Mouse (Mus musculus) ES-E14 (cell line): Measurements from ENCODE around the gene Cyth2. TPM values are rescaled to one million over a fixed set of nuclear protein-coding genes. Genes with fewer than 3 reads are reported as not detected.
A peak's percentile ranks its signal among the peaks of the same experiment; 100 is the strongest.

Experiments
- DNase-seq: peaks from one replicate; pipeline ENCODE4 v3.0.0-alpha.2; 2013; ENCODE audit warnings: low read depth, low spot score
- H3K27ac ChIP-seq: 2 replicates; pipeline ENCODE4 v1.5.1; 2012; ENCODE audit warnings: low read depth, mild to moderate bottlenecking, low read length, moderate library complexity, mixed read lengths; ENCODE audit not compliant: poor library complexity, insufficient read depth, severe bottlenecking
- H3K36me3 ChIP-seq: 2 replicates; pipeline ENCODE4 v1.6.1; 2012; ENCODE audit warnings: mild to moderate bottlenecking, low read length, moderate library complexity, mixed read lengths; ENCODE audit not compliant: control insufficient read depth, poor library complexity, insufficient read depth, severe bottlenecking
- H3K4me1 ChIP-seq, 2 experiments: fragments of 150-350 bp in 1 of 2; sonication (generic) in 1 of 2; 2 replicates each; pipeline ENCODE4 v1.6.1; 2012; ENCODE audit warnings: low read length in 2 of 2, mild to moderate bottlenecking in 1 of 2, mixed read lengths in 1 of 2; ENCODE audit not compliant: control insufficient read depth in 2 of 2, insufficient read depth in 2 of 2, poor library complexity in 1 of 2
- H3K4me3 ChIP-seq, 2 experiments: fragments of 150-350 bp in 1 of 2; sonication (generic) in 1 of 2; 2 replicates each; pipeline ENCODE4 v1.5.1; 2012; ENCODE audit warnings: low read length in 2 of 2, low read depth in 1 of 2, mild to moderate bottlenecking in 1 of 2, mixed read lengths in 1 of 2; ENCODE audit not compliant: insufficient read depth in 1 of 2, poor library complexity in 1 of 2, severe bottlenecking in 1 of 2
- H3K9ac ChIP-seq: 2 replicates; pipeline ENCODE4 v1.6.1; 2012; ENCODE audit warnings: low read depth, mild to moderate bottlenecking, low read length, mixed read lengths; ENCODE audit not compliant: poor library complexity, insufficient read depth, severe bottlenecking
- H3K9me3 ChIP-seq: fragments of 150-350 bp; sonication (generic); 2 replicates; pipeline ENCODE4 v1.6.1; 2012; ENCODE audit warnings: low read depth, mild to moderate bottlenecking, low read length; ENCODE audit not compliant: control insufficient read depth, insufficient read depth
- CHD2 ChIP-seq: IDR thresholded peaks from 2 replicates; pipeline ENCODE4 v1.6.1; 2014; ENCODE audit warnings: mild to moderate bottlenecking, low read depth, low read length, inconsistent platforms
- HCFC1 ChIP-seq: IDR thresholded peaks from 2 replicates; pipeline ENCODE4 v1.6.1; 2012; ENCODE audit warnings: low read length, inconsistent platforms, borderline replicate concordance; ENCODE audit not compliant: insufficient read depth
- MAFK ChIP-seq: IDR thresholded peaks from 2 replicates; pipeline ENCODE4 v1.6.1; 2014; ENCODE audit warnings: mild to moderate bottlenecking, low read depth, low read length, inconsistent platforms; ENCODE audit not compliant: insufficient read depth
- ZC3H11A ChIP-seq: IDR thresholded peaks from 2 replicates; pipeline ENCODE4 v1.6.1; 2012; ENCODE audit warnings: low read depth, mild to moderate bottlenecking, inconsistent platforms, low read length, borderline replicate concordance
- ZNF384 ChIP-seq: IDR thresholded peaks from 2 replicates; pipeline ENCODE4 v1.6.1; 2012; ENCODE audit warnings: low read depth, low read length, inconsistent platforms
- in situ Hi-C, 2 experiments: fragments of 600-800 bp; cut with MboI; formaldehyde crosslinking; loops; one replicate each; pipeline ENCODE4 v1.15.1; 2025; ENCODE audit warnings: low sequenced_read_pairs in 2 of 2, inconsistent platforms in 1 of 2; ENCODE audit not compliant: unreplicated experiment in 2 of 2
- total RNA-seq: library from RNA; depleted of rRNA; stranded (reverse); fragments of 300-350 nt; gene quantifications from 2 replicates; pipeline ENCODE4 v1.2.3, GENCODE M21; 2012

Cyth2 gene
- total RNA-seq, 1 experiment = 113 TPM

GRCm38 (mm10) chr7:45808471-45808870, 5.9 kb downstream of the Cyth2 start:
- Histone ChIP-seq H3K36me3 (peaks cover 57% of the 10 kb centered on the region), H3K4me3 (no peak overlapping the region), H3K9me3 (no peaks in the 10 kb centered on the region), H3K27ac (no peak overlapping the region), H3K9ac (no peak overlapping the region), H3K4me1 (peaks cover 2 to 22% of the 10 kb centered on the region in 2 experiments; a peak in 1 of 4 replicates)
- TF ChIP-seq ZNF384 = no peak
- in situ Hi-C loops = loop anchor here in 1 of 2 experiments (10.0 kb wide), 1 partner anchor 74 kb away; no protein-coding TSS in a partner anchor
- DNase-seq = no peak

- Histone ChIP-seq H3K9me3 (no peaks in the 10 kb centered on the region), H3K36me3 (peaks cover 40% of the 10 kb centered on the region), H3K4me3 (no peak overlapping the region), H3K27ac (no peak overlapping the region), H3K9ac (no peak overlapping the region), H3K4me1 (peaks cover 0 to 20% of the 10 kb centered on the region in 2 experiments; a peak in 1 of 4 replicates)
- in situ Hi-C loops = loop anchor here in 1 of 2 experiments (10.0 kb wide), 1 partner anchor 71 kb away; no protein-coding TSS in a partner anchor
- no peak for DNase-seq
- TF ChIP-seq ZC3H11A (no peak), CHD2 (no peak), ZNF384 (no peak), MAFK (no peak), HCFC1 (no peak)
Measured at GRCm38 (mm10) chr7:45805941-45806340, 8.4 kb downstream of the Cyth2 start.

GRCm38 (mm10) chr7:45802551-45802950, 11.8 kb downstream of the Cyth2 start:
- TF ChIP-seq ZC3H11A = no peak
- no peak for TF ChIP-seq ZNF384
- TF ChIP-seq HCFC1 = no peak
- no peak for TF ChIP-seq MAFK
- TF ChIP-seq CHD2 = no peak
- Histone ChIP-seq H3K4me3 (no peak overlapping the region), H3K4me1 (peaks cover 6 to 26% of the 10 kb centered on the region in 2 experiments; a peak in 2 of 4 replicates), H3K36me3 (peaks cover 9% of the 10 kb centered on the region), H3K9ac (no peak overlapping the region), H3K9me3 (no peaks in the 10 kb centered on the region), H3K27ac (no peak overlapping the region)
- no peak for DNase-seq
- in situ Hi-C loops = loop anchor here in 1 of 2 experiments (10.0 kb wide), 1 partner anchor 68 kb away; no protein-coding TSS in a partner anchor

GRCm38 (mm10) chr7:45801348-45801747, 13.0 kb downstream of the Cyth2 start:
- H3K4me1 ChIP-seq = peaks cover 6 to 25% of the 10 kb centered on the region in 2 experiments; a peak in 2 of 4 replicates
- DNase-seq = peak; percentile 92
- no peak for TF ChIP-seq ZNF384
- no peak for TF ChIP-seq MAFK
- TF ChIP-seq CHD2 = no peak
- peak; percentile 66; the same call in 1 of the 2 replicates for TF ChIP-seq HCFC1
- TF ChIP-seq ZC3H11A = peak; percentile 90; the same call in 1 of the 2 replicates
- in situ Hi-C loops = loop anchor here in 1 of 2 experiments (10.0 kb wide), 1 partner anchor 67 kb away; no protein-coding TSS in a partner anchor
- H3K4me3 ChIP-seq = peak overlapping the region; percentile 49 to 54
- no peak overlapping the region for H3K27ac ChIP-seq
- no peaks in the 10 kb centered on the region for H3K9me3 ChIP-seq
- peak overlapping the region; percentile 23; the same call in 1 of the 2 replicates for H3K9ac ChIP-seq
- peaks cover 2% of the 10 kb centered on the region; the same call in 1 of the 2 replicates for H3K36me3 ChIP-seq
